Mouse (Mus musculus) neural tube, embryonic 10.5 days (tissue): ENCODE results near the gene Gm17535.
"Not testable (repeated sequence)": the region's sequence is repeated elsewhere in the genome, so short reads cannot be mapped to it uniquely, and the experiment has no call there.

Source experiments
- DNase-seq: peaks from one replicate; pipeline ENCODE4 v3.0.0-alpha.2; 2017; ENCODE audit warnings: low spot score; ENCODE audit errors: extremely low spot score

The Gm17535 gene

DNA sequence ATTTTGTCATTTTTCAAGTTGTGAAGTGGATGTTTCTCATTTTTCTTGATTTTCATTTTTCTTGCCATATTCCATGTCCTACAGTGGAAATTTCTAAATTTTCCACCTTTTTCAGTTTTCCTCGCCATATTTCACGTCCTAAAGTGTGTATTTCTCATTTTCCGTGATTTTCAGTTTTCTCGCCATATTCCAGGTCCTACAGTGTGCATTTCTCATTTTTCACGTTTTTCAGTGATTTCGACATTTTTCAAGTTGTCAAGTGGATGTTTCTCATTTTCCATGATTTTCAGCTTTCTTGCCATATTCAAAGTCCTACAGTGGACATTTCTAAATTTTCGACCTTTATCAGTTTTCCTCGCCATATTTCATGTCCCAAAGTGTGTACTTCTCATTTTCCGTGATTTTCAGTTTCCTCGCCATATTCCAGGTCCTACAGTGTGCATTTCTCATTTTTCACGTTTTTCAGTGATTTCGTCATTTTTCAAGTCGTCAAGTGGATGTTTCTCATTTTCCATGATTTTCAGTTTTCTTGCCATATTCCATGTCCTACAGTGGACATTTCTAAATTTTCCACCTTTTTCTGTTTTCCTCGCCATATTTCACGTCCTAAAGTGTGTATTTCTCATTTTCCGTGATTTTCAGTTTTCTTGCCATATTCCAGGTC lies 10.3 kb upstream of the Gm17535 start:
- not testable (repeated sequence) for DNase-seq

DNA sequence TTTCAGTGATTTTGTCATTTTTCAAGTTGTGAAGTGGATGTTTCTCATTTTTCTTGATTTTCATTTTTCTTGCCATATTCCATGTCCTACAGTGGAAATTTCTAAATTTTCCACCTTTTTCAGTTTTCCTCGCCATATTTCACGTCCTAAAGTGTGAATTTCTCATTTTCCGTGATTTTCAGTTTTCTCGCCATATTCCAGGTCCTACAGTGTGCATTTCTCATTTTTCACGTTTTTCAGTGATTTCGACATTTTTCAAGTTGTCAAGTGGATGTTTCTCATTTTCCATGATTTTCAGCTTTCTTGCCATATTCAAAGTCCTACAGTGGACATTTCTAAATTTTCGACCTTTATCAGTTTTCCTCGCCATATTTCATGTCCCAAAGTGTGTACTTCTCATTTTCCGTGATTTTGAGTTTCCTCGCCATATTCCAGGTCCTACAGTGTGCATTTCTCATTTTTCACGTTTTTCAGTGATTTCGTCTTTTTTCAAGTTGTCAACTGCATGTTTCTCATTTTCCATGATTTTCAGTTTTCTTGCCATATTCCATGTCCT lies 9.4 kb upstream of the Gm17535 start, which contains the start of gene Gm10717:
Gene Gm10717, plus strand, starts transcription at position 506 of the 556 bp plus-strand sequence.
- DNase-seq = not testable (repeated sequence)

DNA sequence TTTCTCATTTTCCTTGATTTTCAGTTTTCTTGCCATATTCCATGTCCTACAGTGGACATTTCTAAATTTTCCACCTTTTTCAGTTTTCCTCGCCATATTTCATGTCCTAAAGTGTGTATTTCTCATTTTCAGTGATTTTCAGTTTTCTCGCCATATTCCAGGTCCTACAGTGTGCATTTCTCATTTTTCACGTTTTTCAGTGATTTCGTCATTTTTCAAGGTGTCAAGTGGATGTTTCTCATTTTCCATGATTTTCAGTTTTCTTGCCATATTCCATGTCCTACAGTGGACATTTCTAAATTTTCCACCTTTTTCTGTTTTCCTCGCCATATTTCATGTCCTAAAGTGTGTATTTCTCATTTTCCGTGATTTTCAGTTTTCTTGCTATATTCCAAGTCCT lies 8.7 kb upstream of the Gm17535 start:
- DNase-seq = not testable (repeated sequence)

DNA sequence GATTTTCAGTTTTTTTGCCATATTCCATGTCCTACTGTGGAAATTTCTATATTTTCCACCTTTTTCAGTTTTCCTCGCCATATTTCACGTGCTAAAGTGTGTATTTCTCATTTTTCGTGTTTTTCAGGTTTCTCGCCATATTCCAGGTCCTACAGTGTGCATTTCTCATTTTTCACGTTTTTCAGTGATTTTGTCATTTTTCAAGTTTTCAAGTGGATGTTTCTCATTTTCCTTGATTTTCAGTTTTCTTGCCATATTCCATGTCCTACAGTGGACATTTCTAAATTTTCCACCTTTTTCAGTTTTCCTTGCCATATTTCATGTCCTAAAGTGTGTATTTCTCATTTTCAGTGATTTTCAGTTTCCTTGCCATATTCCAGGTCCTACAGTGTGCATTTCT lies 8.3 kb upstream of the Gm17535 start:
- DNase-seq = not testable (repeated sequence)

DNA sequence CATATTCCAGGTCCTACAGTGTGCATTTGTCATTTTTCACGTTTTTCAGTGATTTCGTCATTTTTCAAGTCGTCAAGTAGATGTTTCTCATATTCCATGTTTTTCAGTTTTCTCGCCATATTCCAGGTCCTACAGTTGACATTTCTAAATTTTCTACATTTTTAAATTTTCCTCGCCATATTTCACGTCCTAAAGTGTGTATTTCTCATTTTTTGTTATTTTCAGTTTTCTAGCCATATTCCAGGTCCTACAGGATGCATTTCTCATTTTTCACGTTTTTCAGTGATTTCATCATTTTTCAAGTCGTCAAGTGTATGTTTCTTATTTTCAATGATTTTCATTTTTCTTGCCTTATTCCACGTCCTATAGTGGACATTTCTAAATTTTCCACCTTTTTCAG lies 7.7 kb upstream of the Gm17535 start:
- DNase-seq = not testable (repeated sequence)

DNA sequence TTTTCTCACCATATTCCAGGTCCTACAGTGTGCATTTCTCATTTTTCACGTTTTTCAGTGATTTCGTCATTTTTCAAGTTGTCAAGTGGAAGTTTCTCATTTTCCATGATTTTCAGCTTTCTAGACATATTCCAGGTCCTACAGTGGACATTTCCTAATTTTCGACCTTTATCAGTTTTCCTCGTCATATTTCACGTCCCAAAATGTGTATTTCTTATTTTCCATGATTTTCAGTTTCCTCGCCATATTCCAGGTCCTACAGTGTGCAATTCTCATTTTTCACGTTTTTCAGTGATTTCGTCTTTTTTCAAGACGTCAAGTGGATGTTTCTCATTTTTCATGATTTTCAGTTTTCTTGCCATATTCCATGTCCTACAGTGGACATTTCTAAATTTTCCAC lies 7.2 kb upstream of the Gm17535 start:
- DNase-seq = peak; percentile 75

DNA sequence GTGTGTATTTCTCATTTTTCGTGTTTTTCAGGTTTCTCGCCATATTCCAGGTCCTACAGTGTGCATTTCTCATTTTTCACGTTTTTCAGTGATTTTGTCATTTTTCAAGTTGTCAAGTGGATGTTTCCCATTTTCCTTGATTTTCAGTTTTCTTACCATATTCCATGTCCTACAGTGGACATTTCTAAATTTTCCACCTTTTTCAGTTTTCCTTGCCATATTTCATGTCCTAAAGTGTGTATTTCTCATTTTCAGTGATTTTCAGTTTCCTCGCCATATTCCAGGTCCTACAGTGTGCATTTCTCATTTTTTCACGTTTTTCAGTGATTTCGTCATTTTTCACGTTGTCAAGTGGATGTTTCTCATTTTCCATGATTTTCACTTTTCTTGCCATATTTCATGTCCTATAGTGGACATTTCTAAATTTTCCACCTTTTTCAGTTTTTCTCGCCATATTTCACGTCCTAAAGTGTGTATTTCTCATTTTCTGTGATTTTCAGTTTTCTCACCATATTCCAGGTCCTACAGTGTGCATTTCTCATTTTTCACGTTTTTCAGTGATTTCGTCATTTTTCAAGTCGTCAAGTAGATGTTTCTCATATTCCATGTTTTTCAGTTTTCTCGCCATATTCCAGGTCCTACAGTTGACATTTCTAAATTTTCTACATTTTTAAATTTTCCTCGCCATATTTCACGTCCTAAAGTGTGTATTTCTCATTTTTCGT lies 5.0 kb upstream of the Gm17535 start:
- DNase-seq = not testable (repeated sequence)

DNA sequence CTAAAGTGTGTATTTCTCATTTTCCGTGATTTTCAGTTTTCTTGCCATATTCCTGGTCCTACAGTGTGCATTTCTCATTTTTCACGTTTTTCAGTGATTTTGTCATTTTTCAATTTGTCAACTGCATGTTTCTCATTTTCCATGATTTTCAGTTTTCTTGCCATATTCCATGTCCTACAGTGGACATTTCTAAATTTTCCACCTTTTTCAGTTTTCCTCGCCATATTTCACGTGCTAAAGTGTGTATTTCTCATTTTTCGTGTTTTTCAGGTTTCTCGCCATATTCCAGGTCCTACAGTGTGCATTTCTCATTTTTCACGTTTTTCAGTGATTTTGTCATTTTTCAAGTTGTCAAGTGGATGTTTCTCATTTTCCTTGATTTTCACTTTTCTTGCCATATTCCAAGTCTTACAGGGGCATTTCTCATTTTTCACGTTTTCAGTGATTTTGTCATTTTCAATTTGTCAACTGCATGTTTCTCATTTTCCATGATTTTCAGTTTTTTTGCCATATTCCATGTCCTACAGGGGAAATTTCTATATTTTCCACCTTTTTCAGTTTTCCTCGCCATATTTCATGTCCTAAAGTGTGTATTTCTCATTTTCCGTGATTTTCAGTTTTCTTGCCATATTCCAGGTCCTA lies 3.6 kb upstream of the Gm17535 start:
- DNase-seq = peak; percentile 99

DNA sequence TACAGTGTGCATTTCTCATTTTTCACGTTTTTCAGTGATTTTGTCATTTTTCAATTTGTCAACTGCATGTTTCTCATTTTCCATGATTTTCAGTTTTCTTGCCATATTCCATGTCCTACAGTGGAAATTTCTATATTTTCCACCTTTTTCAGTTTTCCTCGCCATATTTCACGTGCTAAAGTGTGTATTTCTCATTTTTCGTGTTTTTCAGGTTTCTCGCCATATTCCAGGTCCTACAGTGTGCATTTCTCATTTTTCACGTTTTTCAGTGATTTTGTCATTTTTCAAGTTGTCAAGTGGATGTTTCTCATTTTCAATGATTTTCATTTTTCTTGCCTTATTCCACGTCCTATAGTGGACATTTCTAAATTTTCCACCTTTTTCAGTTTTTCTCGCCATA lies 2.2 kb downstream of the Gm17535 start, which contains the start of gene Gm10715:
Gene Gm10715, plus strand, starts transcription at position 301 of the 400 bp plus-strand sequence.
- DNase-seq = not testable (repeated sequence)

DNA sequence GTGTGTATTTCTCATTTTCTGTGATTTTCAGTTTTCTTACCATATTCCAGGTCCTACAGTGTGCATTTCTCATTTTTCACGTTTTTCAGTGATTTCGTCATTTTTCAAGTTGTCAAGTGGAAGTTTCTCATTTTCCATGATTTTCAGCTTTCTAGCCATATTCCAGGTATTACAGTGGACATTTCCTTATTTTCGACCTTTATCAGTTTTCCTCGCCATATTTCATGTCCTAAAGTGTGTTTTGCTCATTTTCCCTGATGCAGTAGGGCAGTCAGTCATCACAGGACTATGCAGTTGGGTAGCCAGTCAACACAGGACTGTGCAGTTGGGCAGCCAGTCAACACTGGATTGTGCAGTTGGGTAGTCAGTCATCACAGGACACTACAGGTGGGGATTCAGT lies 3.8 kb downstream of the Gm17535 start:
- peak; percentile 13 for DNase-seq
